Mouse (Mus musculus): ENCODE results near the gene Hipk2. TPM values are rescaled to one million over a fixed set of nuclear protein-coding genes. Genes with fewer than 3 reads are reported as not detected.

The Hipk2 gene
- total RNA-seq, 2 experiments from 2014 or later, result 55.9 to 59.9 TPM

DNA sequence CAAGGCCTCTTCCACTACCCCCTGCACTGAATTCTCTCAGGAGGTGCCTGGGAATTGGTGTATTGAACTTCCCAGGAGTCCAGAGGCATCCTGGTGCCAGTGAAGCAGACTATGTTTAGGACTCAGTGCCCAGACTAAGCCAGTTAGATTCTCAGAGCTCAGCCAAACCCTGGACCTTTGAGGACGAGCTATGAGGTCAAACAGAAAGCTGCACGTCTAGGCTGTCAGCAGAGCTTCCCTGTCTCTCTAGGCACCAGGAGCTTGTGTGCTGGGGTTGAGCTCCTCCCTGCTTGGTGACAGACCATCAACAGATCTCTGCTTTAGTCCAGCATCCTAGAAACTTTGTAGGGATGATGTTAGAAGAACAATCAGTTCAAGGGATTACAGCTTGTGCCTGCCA, 174.5 kb downstream of the Hipk2 start:
- DNase-seq (ENCODE audit: low spot score in 2 of 2), result no peak
- no peak for TF ChIP-seq CTCF (conservative IDR thresholded peaks at IDR 0.05)
- Histone ChIP-seq H3K4me3 (no peak overlapping the region), H3K27ac (0 out of 2 replicates have a peak overlapping the region, but pooled peaks have one; percentile 19)

DNA sequence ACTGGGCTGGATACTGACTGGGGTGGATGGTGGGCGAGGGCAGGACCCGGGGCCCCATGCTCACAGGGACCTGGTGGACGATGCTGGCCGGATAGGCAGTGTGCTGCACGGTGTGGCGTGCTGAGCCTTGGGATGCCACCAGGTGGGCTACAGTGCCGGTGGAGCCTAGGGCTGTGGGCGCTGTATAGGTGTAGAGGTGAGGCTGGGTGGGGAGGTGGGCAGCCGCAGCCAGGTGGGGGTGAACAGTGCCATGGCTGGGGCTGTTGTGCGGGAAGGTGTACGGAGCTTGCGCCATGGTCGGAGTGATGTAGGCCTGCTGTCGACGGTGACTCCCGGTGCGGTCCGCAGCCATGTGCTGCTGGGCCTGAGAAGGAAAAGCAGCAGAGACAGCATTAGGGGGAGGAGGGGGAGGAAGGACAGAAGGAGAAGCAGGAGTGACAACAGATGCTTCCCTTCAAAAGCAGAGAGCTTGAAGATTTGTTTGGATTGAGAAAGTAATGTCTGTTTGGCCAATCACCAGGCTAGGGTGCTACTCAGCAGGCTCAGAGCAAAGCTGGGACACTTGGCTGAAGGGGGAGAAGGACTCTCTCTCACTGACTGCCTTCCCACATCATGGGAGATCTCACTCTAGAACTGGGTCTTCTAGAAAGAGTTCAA, 177.6 kb downstream of the Hipk2 start:
- TF ChIP-seq CTCF (conservative IDR thresholded peaks at IDR 0.05), result no peak
- Histone ChIP-seq H3K4me3 (no peak overlapping the region), H3K27ac (peak overlapping the region; percentile 74)
- peak; percentile 35 to 68 for DNase-seq (ENCODE audit: low spot score in 2 of 2)

DNA sequence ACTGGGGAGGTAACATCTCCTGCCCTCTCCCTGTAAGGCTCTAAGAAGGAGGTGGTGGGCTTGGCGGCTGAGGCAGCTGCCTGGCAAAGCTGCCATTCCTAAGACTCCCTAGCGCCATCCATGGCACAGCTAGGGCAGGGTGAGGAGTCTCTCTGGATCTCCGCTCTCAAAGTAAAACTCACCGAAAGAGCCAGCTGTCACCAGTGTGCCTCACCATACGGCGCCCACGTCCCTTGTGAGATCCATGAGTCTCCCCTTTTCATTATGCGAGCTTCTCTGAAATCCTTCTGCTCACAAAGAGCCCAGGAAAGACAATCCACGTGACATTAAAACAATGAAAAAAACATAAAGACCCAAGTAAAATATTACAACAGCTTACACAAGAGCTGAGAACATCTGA, 179.4 kb downstream of the Hipk2 start:
- H3K27ac ChIP-seq, result peak overlapping the region; percentile 71
- 0 out of 2 replicates have a peak, but pooled peaks have one; percentile 8 for TF ChIP-seq CTCF (conservative IDR thresholded peaks at IDR 0.05)

DNA sequence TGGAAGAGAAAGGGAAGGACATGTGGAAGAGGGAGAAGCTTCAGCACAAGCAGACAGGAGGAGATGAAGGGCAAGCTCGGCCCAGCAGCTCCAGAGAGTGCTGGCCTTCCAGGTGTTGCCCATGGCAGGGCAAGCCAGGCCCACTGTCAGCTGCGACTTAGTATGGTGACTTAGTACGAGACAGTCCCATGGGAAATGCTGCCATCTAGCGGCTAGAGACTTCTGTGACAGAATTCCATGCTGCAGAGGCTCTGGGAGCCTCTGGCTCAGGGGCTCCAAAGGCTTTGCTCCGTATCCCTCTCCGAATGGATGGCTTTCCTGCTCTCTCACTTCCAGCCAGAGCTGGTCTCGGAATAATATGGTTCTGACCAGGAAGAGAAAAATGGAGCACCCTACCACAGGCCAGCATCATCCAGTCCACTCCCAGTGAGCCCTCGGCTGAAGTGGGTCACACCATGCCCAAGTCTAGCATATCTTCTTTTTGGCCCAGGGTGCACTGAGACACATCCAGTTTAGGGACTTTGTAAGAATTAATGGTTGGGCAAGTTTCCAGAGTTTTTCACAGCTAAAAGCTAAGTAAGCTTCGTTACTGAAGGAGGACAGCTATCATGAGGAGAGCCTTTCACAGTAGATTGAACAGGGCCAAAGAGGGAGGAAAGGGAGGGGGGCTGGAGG, 180.4 kb downstream of the Hipk2 start:
- peak; percentile 95 for TF ChIP-seq CTCF (conservative IDR thresholded peaks at IDR 0.05)
- peak overlapping the region; percentile 71; the same call in 1 of the 2 replicates for H3K27ac ChIP-seq
- no peak overlapping the region for H3K4me3 ChIP-seq

More for the DNA sequence above, 179.4 kb downstream of the Hipk2 start:
- peak; percentile 58 to 78 for DNase-seq (ENCODE audit: low spot score in 2 of 2)
- H3K4me3 ChIP-seq, result no peak overlapping the region

DNA sequence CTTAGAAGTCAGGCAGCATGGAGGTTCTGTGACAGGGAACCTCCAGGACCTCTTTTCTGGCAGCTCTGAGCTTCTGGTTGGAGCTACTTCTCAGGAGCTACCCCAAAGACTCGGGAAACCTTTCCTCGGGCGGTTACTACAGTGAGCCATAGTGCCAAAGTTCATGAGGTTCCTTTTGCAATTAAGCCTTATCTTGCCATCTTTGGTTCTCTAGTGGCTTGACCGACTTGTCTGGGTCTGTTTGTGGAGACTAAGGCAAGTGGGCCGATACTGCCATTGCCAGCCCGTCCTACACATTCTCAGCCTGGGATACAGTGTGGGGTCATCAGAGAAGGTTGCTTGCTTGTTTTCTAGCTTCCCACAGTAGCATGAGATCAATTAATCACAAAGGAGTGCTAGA, 183.4 kb downstream of the Hipk2 start:
- no peak for TF ChIP-seq CTCF (conservative IDR thresholded peaks at IDR 0.05)
- Histone ChIP-seq H3K27ac (no peak overlapping the region), H3K4me3 (no peak overlapping the region)
- no peak for DNase-seq (ENCODE audit: low spot score in 2 of 2)

More for the DNA sequence above, 180.4 kb downstream of the Hipk2 start:
- peak; percentile 84 to 89 for DNase-seq (ENCODE audit: low spot score in 2 of 2)

DNA sequence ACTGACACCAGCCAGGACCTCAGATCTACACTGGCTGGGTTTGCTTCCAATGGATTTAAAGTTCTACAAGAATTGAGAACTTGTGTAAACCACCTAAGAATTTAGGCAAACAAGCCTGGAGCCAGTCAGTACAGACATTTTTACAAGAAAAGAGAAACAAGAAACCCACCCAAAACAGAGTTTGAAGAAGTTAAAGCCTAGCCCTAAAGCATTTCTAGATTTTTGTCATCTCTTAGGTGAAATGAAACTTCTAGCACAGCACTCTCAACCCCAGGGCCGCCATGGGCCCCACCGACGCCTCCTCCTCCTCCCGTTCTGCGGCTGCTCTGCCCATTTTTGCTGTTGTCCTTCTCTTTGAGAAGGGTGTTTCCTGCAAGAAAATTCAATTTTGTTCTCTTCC, 184.9 kb downstream of the Hipk2 start:
- DNase-seq (ENCODE audit: low spot score in 2 of 2), result no peak
- no peak for TF ChIP-seq CTCF (conservative IDR thresholded peaks at IDR 0.05)
- H3K4me3 ChIP-seq, result no peak overlapping the region

DNA sequence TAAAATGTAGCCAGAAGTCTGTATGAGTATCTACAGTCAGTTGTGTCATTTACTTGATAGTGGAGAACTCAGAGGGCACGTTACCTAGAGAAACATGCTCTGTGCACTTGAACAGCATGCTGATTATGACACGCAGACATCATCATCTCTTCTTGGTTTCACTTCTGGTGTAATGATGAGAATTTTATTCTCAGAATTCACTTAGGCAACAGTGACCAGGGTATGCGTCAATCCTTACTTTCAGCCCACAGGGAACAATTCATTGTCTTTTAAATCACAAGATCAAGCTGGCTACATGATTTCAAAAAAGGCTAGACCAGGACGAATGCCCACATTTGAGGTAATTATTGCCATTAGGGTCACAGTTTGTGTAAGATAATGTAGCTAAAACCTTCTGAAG, 185.3 kb downstream of the Hipk2 start:
- TF ChIP-seq CTCF (conservative IDR thresholded peaks at IDR 0.05), result no peak

More for the DNA sequence above, 184.9 kb downstream of the Hipk2 start:
- no peak overlapping the region for H3K27ac ChIP-seq

DNA sequence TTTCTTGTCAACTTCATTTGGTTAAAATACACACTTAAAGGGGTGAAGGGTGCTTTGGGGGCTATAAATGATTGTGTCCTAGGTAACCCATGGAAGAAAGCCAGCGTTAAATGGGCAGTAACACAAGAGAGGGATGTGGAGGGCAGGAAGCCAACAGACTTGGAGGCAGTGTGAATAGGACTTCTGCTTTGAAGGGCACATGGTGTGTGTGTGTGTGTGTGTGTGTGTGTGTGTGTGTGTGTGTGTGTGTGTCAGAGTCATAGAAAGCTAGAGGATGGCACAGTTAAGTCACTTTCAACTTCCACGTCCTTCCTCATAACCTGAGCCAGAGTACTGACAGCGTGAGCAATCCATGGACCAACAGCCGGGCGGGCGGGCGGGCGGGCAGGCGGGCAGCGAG, 187.1 kb downstream of the Hipk2 start:
- no peak for TF ChIP-seq CTCF (conservative IDR thresholded peaks at IDR 0.05)
- Histone ChIP-seq H3K4me3 (no peak overlapping the region), H3K27ac (no peak overlapping the region)
- no peak for DNase-seq (ENCODE audit: low spot score in 2 of 2)

More for the DNA sequence above, 185.3 kb downstream of the Hipk2 start:
- H3K27ac ChIP-seq, result no peak overlapping the region
- no peak for DNase-seq (ENCODE audit: low spot score in 2 of 2)
- no peak overlapping the region for H3K4me3 ChIP-seq

DNA sequence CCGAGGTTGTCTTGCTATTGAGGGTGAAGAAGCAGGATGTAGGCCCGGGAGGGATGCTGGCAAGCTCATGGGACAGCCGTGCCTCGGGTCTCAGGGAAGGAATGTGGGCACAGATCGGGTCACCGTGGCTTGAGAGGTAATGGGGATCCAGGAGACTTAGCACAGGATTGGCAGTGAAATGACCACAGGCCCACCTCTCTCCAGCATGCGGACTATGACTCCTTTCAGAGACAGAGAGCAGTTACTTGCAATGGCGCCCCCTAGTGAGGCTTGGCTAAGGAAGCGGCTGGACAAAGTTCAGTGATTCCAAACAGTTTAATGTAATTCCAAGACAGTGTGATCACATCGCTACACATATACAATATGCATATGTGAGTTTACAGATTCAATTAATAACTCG, 188.7 kb downstream of the Hipk2 start:
- DNase-seq (ENCODE audit: low spot score in 2 of 2), result peak in 1 of 2 experiments; percentile 48
- H3K4me3 ChIP-seq, result no peak overlapping the region
- TF ChIP-seq CTCF (conservative IDR thresholded peaks at IDR 0.05), result peak; percentile 84
- no peak overlapping the region for H3K27ac ChIP-seq

DNA sequence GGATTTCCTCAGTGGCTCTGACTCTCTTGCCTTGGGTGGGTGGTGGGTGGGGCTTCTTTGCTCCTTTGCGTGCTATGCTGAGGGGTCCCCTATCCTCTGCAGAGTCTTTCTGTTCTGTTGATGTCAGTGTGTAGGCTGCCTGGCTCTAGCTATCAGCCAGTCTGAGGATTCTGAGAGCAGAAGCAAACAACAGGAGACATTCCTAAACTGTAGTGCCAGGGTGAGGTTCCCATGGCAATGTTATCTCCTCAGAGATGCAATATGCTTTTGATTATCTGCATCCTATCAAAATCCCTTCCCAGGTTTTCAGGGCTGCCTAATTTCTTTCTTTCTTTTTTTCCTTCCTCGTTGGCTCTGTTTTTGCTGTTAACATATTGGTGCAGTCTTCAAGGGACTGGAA, 193.4 kb downstream of the Hipk2 start:
- Histone ChIP-seq H3K4me3 (no peak overlapping the region), H3K27ac (0 out of 2 replicates have a peak overlapping the region, but pooled peaks have one; percentile 10)
- TF ChIP-seq CTCF (conservative IDR thresholded peaks at IDR 0.05), result no peak
- no peak for DNase-seq (ENCODE audit: low spot score in 2 of 2)

DNA sequence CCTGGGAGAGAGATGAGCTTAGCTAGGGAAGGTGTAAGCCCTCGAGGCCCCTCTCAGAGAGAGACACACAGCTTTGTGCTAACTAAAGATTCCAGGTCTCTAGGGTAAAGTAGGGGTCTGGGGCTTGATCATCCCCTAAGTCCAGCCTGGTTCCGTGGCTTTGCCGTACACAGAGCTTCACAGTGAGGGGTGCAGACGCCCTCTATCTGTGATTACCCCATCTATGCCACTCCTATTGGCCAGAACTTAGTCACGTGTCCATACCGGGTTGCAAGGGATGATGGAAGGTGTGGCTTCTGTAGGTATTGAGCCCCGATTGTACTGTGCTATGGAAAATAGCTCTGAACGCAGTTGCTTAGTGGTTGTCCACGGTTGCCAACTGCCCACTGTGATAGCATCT, 198.3 kb downstream of the Hipk2 start:
- TF ChIP-seq CTCF (conservative IDR thresholded peaks at IDR 0.05), result no peak
- Histone ChIP-seq H3K27ac (no peak overlapping the region), H3K4me3 (no peak overlapping the region)
- DNase-seq (ENCODE audit: low spot score in 2 of 2), result no peak

DNA sequence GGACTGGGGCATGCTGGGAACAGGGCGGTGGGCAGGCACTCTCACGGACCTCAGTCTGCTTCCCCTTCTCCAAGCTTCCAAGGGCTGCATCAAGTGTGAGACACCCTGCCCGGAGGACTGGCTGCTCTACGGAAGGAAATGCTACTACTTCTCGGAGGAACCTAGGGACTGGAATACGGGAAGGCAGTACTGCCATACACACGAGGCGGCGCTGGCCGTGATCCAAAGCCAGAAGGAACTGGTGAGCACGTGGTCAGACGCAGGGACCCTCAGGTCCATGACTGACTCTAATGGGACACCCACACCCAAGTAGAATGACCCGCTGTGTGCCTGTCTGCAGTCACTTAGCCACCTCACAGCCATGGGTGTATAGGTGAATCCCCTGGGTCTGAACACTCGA, 199.2 kb downstream of the Hipk2 start:
- DNase-seq (ENCODE audit: low spot score in 2 of 2), result no peak
- Histone ChIP-seq H3K4me3 (no peak overlapping the region), H3K27ac (no peak overlapping the region)
- no peak for TF ChIP-seq CTCF (conservative IDR thresholded peaks at IDR 0.05)

DNA sequence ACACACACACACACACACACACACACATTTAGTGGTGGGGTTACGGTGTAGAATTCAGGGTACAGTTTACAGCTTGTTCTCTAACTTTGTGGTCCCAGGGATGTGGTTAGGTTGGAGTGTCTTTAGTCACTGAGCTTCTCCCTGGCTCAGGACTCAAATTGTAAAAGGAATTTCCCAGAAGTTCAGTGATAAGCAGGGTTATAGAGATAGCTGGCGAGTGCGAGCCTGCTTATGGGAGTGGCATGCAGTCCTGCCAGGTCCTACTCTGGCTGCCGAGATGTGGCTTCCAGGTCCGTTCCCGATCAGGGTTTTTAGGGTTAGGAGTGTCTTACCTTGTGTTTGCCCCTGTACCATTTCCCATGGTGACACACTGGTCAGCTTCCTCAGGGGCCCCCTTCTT, 199.7 kb downstream of the Hipk2 start:
- Histone ChIP-seq H3K4me3 (no peak overlapping the region), H3K27ac (no peak overlapping the region)
- no peak for DNase-seq (ENCODE audit: low spot score in 2 of 2)
- no peak for TF ChIP-seq CTCF (conservative IDR thresholded peaks at IDR 0.05)

DNA sequence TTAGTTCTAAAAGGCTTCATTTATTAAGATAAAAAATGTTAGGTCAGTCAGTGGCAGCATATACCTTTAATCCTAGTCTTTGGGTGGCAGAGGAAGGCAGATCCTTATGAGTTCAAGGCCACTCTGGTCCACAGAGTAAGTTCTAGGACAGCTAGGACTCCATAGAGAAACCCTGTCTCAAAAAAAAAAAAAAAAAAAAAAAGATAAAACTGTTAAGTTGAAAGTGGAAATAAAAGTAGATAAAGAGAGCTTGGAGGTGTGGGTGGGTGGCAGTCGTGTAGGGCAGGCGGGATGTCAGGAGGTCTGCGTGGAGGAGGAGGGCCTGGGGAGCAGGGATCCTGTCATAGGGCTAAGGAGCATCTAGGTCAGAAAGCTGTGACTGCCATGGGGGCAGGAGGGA, 204.0 kb downstream of the Hipk2 start:
- Histone ChIP-seq H3K4me3 (no peak overlapping the region), H3K27ac (no peak overlapping the region)
- DNase-seq (ENCODE audit: low spot score in 2 of 2), result no peak
- TF ChIP-seq CTCF (conservative IDR thresholded peaks at IDR 0.05), result no peak
